Mouse (Mus musculus): Measurements from ENCODE around the gene Taar2. TPM values are rescaled to one million over a fixed set of nuclear protein-coding genes. Genes with fewer than 3 reads are reported as not detected.

Gene Taar2
- 0.27 TPM in 1 of 2 replicates, not detected in the other for polyA plus RNA-seq (2015; fragmentation: Nextera tagmentation; extraction: Ambion mirVana)

- WGBS, result 60% methylated on average over 6 of the region's 6 CpGs
- Histone ChIP-seq H3K27ac (no peak within 1 kb of the TSS), H3K36me3 (no peaks in the 10 kb centered on the region), H3K9me3 (no peaks in the 10 kb centered on the region), H3K9ac (no peak within 1 kb of the TSS), H3K4me1 (no peaks in the 10 kb centered on the region), H3K27me3 (no peaks in the 10 kb centered on the region), H3K4me3 (no peak within 1 kb of the TSS), H3K4me2 (no peak within 1 kb of the TSS)
- ATAC-seq (ENCODE audit: insufficient number of reproducible peaks, insufficient read depth, low FRiP score, low TSS enrichment, low read depth), result no peak
Measured at GRCm38 (mm10) chr10:23938312-23938711, at the start of gene Taar2. TSS of gene Taar2 (plus strand) at chr10:23938572.

- Histone ChIP-seq H3K9ac (no peak overlapping the region), H3K36me3 (no peaks in the 10 kb centered on the region), H3K4me3 (no peak overlapping the region), H3K27ac (no peak overlapping the region), H3K4me1 (0 out of 2 replicates have a peak, but pooled peaks cover 3% of the 10 kb centered on the region), H3K9me3 (no peaks in the 10 kb centered on the region), H3K27me3 (no peaks in the 10 kb centered on the region), H3K4me2 (no peak overlapping the region)
- ATAC-seq (ENCODE audit: insufficient number of reproducible peaks, insufficient read depth, low FRiP score, low TSS enrichment, low read depth), result no peak
- 82% methylated on average over 1 of the region's 1 CpGs for WGBS
Measured at GRCm38 (mm10) chr10:23892987-23893386, 45.4 kb upstream of the Taar2 start.

GRCm38 (mm10) chr10:23894601-23895349 is 43.6 kb upstream of the Taar2 start, which contains the start of gene Vnn1:
TSS of gene Vnn1 (plus strand) at chr10:23894688.
- Histone ChIP-seq H3K27ac (no peak within 1 kb of the TSS), H3K4me2 (peak within 1 kb of the TSS; percentile 59), H3K4me1 (0 out of 2 replicates have a peak, but pooled peaks cover 3% of the 10 kb centered on the region), H3K36me3 (no peaks in the 10 kb centered on the region), H3K4me3 (peak within 1 kb of the TSS; percentile 30), H3K9ac (peak within 1 kb of the TSS; percentile 44; the same call in 1 of the 2 replicates), H3K27me3 (no peaks in the 10 kb centered on the region), H3K9me3 (no peaks in the 10 kb centered on the region)
- WGBS, result 33% methylated on average over 21 of the region's 21 CpGs
- no peak for ATAC-seq (ENCODE audit: insufficient number of reproducible peaks, insufficient read depth, low FRiP score, low TSS enrichment, low read depth)

- H3K27ac ChIP-seq, result no peak overlapping the region
Measured at GRCm38 (mm10) chr10:23895376-23895775, 43.0 kb upstream of the Taar2 start.

GRCm38 (mm10) chr10:23901119-23901518 is 37.3 kb upstream of the Taar2 start:
- H3K9ac ChIP-seq, result no peak overlapping the region
- no peaks in the 10 kb centered on the region for H3K4me1 ChIP-seq
- no peak overlapping the region for H3K27ac ChIP-seq
- H3K36me3 ChIP-seq, result no peaks in the 10 kb centered on the region
- H3K4me2 ChIP-seq, result no peak overlapping the region
- no peaks in the 10 kb centered on the region for H3K27me3 ChIP-seq
- H3K4me3 ChIP-seq, result no peak overlapping the region
- no peaks in the 10 kb centered on the region for H3K9me3 ChIP-seq
- ATAC-seq (ENCODE audit: insufficient number of reproducible peaks, insufficient read depth, low FRiP score, low TSS enrichment, low read depth), result no peak
- WGBS, result 78% methylated on average over 3 of the region's 3 CpGs

More at GRCm38 (mm10) chr10:23895376-23895775, 43.0 kb upstream of the Taar2 start:
- Histone ChIP-seq H3K36me3 (no peaks in the 10 kb centered on the region), H3K4me3 (peak overlapping the region; percentile 30; the same call in 1 of the 2 replicates), H3K9me3 (no peaks in the 10 kb centered on the region), H3K4me2 (peak overlapping the region; percentile 59; the same call in 1 of the 2 replicates), H3K4me1 (0 out of 2 replicates have a peak, but pooled peaks cover 3% of the 10 kb centered on the region), H3K9ac (no peak overlapping the region), H3K27me3 (no peaks in the 10 kb centered on the region)
- WGBS, result 77% methylated on average over 7 of the region's 7 CpGs
- ATAC-seq (ENCODE audit: insufficient number of reproducible peaks, insufficient read depth, low FRiP score, low TSS enrichment, low read depth), result no peak

GRCm38 (mm10) chr10:23905661-23906060 is 32.7 kb upstream of the Taar2 start:
- Histone ChIP-seq H3K4me2 (no peak overlapping the region), H3K27ac (no peak overlapping the region), H3K36me3 (no peaks in the 10 kb centered on the region), H3K4me3 (no peak overlapping the region), H3K27me3 (no peaks in the 10 kb centered on the region), H3K4me1 (no peaks in the 10 kb centered on the region), H3K9ac (no peak overlapping the region), H3K9me3 (no peaks in the 10 kb centered on the region)
- ATAC-seq (ENCODE audit: insufficient number of reproducible peaks, insufficient read depth, low FRiP score, low TSS enrichment, low read depth), result no peak
- WGBS, result 88% methylated on average over 1 of the region's 1 CpGs

- no peak within 1 kb of the TSS for H3K4me3 ChIP-seq
- no peak within 1 kb of the TSS for H3K27ac ChIP-seq
- no peak within 1 kb of the TSS for H3K4me2 ChIP-seq
- H3K36me3 ChIP-seq, result no peaks in the 10 kb centered on the region
- H3K9ac ChIP-seq, result no peak within 1 kb of the TSS
- ATAC-seq (ENCODE audit: insufficient number of reproducible peaks, insufficient read depth, low FRiP score, low TSS enrichment, low read depth), result no peak
- no peaks in the 10 kb centered on the region for H3K9me3 ChIP-seq
- H3K4me1 ChIP-seq, result no peaks in the 10 kb centered on the region
- 81% methylated on average over 4 of the region's 4 CpGs for WGBS
- no peaks in the 10 kb centered on the region for H3K27me3 ChIP-seq
Measured at GRCm38 (mm10) chr10:23920056-23920455, 18.3 kb upstream of the Taar2 start, which contains the start of gene Taar1. TSS of gene Taar1 (plus strand) at chr10:23920356.

- H3K4me3 ChIP-seq, result no peak overlapping the region
- H3K9ac ChIP-seq, result no peak overlapping the region
- H3K4me2 ChIP-seq, result no peak overlapping the region
- no peaks in the 10 kb centered on the region for H3K9me3 ChIP-seq
- WGBS, result 78% methylated on average over 3 of the region's 3 CpGs
- no peak for ATAC-seq (ENCODE audit: insufficient number of reproducible peaks, insufficient read depth, low FRiP score, low TSS enrichment, low read depth)
- H3K27me3 ChIP-seq, result no peaks in the 10 kb centered on the region
- no peaks in the 10 kb centered on the region for H3K36me3 ChIP-seq
- H3K27ac ChIP-seq, result no peak overlapping the region
- H3K4me1 ChIP-seq, result no peaks in the 10 kb centered on the region
Measured at GRCm38 (mm10) chr10:23922468-23922867, 15.9 kb upstream of the Taar2 start.

GRCm38 (mm10) chr10:23923941-23924340 is 14.4 kb upstream of the Taar2 start:
- Histone ChIP-seq H3K27me3 (no peaks in the 10 kb centered on the region), H3K36me3 (no peaks in the 10 kb centered on the region), H3K4me3 (no peak overlapping the region), H3K4me2 (no peak overlapping the region), H3K9ac (no peak overlapping the region), H3K9me3 (no peaks in the 10 kb centered on the region), H3K4me1 (no peaks in the 10 kb centered on the region), H3K27ac (no peak overlapping the region)
- WGBS, result 81% methylated on average over 2 of the region's 2 CpGs
- ATAC-seq (ENCODE audit: insufficient number of reproducible peaks, insufficient read depth, low FRiP score, low TSS enrichment, low read depth), result no peak

- ATAC-seq (ENCODE audit: insufficient number of reproducible peaks, insufficient read depth, low FRiP score, low TSS enrichment, low read depth), result no peak
- no peaks in the 10 kb centered on the region for H3K36me3 ChIP-seq
- H3K9ac ChIP-seq, result no peak overlapping the region
- no peak overlapping the region for H3K27ac ChIP-seq
- no peak overlapping the region for H3K4me3 ChIP-seq
- no peaks in the 10 kb centered on the region for H3K4me1 ChIP-seq
- no peaks in the 10 kb centered on the region for H3K27me3 ChIP-seq
- H3K9me3 ChIP-seq, result no peaks in the 10 kb centered on the region
- 21% methylated on average over 4 of the region's 4 CpGs for WGBS
- no peak overlapping the region for H3K4me2 ChIP-seq
Measured at GRCm38 (mm10) chr10:23937613-23938012, 759 bp upstream of the Taar2 start.

GRCm38 (mm10) chr10:23942465-23942864 is 4.1 kb downstream of the Taar2 start:
- Histone ChIP-seq H3K4me3 (no peak overlapping the region), H3K27ac (no peak overlapping the region), H3K36me3 (no peaks in the 10 kb centered on the region), H3K4me1 (no peaks in the 10 kb centered on the region), H3K9ac (no peak overlapping the region), H3K4me2 (no peak overlapping the region), H3K27me3 (no peaks in the 10 kb centered on the region), H3K9me3 (no peaks in the 10 kb centered on the region)
- WGBS, result 67% methylated on average over 5 of the region's 5 CpGs
- no peak for ATAC-seq (ENCODE audit: insufficient number of reproducible peaks, insufficient read depth, low FRiP score, low TSS enrichment, low read depth)

- Histone ChIP-seq H3K4me2 (no peak overlapping the region), H3K4me3 (no peak overlapping the region), H3K36me3 (no peaks in the 10 kb centered on the region), H3K4me1 (no peaks in the 10 kb centered on the region), H3K27ac (no peak overlapping the region), H3K9me3 (no peaks in the 10 kb centered on the region), H3K27me3 (no peaks in the 10 kb centered on the region), H3K9ac (no peak overlapping the region)
- ATAC-seq (ENCODE audit: insufficient number of reproducible peaks, insufficient read depth, low FRiP score, low TSS enrichment, low read depth), result no peak
- 72% methylated on average over 7 of the region's 7 CpGs for WGBS
Measured at GRCm38 (mm10) chr10:23948026-23948425, 9.7 kb downstream of the Taar2 start.
